Mouse (Mus musculus): ENCODE data around the gene Tnf. TPM values are rescaled to one million over a fixed set of nuclear protein-coding genes. Genes with fewer than 3 reads are reported as not detected.
A peak's percentile ranks its signal among the peaks of the same experiment; 100 is the strongest.

Gene Tnf
- polyA plus RNA-seq, 1 experiment = 0.05 TPM

DNA sequence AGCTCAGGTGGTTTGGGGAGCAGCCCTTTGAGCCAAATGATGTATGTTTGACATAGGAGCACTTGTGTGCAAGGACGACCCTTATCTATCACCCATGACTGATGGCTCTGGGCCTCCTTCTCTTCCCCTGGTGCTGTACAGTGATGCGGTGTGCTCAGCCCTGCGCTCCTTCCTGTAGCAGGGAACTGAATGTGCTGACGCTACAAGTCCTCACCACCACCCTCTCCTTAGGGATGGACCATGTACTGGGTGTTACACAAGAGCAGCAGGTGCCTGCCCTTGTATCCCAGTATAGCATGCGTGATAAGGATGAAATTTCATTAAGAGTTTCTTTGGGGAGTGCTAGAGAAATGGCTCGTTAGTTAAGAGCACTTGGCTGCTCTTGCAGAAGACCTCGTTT is 45.3 kb upstream of the Tnf start:
- peaks cover 61% of the 10 kb centered on the region for H3K36me3 ChIP-seq (ENCODE audit: control insufficient read depth, insufficient read depth)

DNA sequence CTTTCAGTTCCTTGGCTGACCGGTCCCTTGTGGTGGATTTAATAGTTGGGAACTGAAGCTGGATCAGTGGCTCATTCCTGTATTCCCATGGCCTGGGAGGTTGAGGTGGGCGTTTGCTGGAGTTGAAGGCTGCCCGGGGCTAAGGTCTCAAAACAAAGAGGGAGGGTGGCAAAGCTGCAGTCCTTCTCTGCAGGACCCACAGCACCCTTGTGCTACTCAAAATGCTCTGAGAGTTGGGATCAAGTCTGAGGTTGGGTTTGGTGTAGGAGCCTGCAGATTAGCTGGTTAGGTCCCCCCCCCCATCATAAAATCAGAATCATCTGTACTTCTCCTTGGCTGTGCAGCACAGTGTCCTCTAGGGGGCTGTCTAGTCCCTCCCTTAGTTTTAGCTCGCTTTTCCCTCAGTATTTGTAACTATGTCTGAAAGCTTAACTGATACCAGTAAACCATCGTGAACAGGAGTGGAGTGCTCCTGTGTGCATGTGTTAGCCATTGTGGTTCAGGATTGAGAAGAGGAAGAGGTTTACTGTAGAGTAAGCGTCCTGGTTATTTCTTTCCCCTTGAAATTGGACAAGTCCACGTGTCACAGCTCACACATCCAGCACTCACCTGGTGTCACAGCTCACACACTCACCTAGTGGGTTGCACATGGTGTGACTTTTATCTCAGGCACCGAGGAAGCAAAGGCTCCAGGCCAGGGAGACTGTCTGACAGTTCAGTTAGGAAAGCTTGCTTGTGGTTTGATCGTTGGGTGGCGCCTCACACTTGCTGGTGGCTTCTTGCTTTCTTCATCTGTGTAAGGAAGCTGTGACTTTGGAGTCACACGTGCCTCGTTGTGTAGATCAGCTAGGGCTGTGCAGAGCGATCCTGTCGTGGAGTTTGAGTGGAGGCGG is 44.2 kb upstream of the Tnf start:
- H3K4me3 ChIP-seq = no peak overlapping the region
- no peak overlapping the region for H3ac ChIP-seq (ENCODE audit: control insufficient read depth, insufficient read length)
- H3K79me2 ChIP-seq (ENCODE audit: control insufficient read depth, insufficient read depth) = peaks cover 59% of the 10 kb centered on the region
- peaks cover 57% of the 10 kb centered on the region for H3K36me3 ChIP-seq (ENCODE audit: control insufficient read depth, insufficient read depth)
- H3K4me2 ChIP-seq (ENCODE audit: low read depth) = no peak overlapping the region
- H3K27me3 ChIP-seq (ENCODE audit: control insufficient read depth, insufficient read depth, insufficient read length) = no peaks in the 10 kb centered on the region
- TF ChIP-seq TCF3 (IDR thresholded peaks at IDR 0.05; ENCODE audit: insufficient read length, low read depth) = no peak
- TF ChIP-seq SRF (IDR thresholded peaks at IDR 0.05; ENCODE audit: control insufficient read depth, insufficient read length, low read depth) = no peak
- TF ChIP-seq REST (IDR thresholded peaks at IDR 0.05; ENCODE audit: insufficient read depth, insufficient read length) = no peak
- no peak for TF ChIP-seq MAX (IDR thresholded peaks at IDR 0.05; ENCODE audit: low read depth)
- peak; percentile 38 for TF ChIP-seq POLR2AphosphoS2 (IDR thresholded peaks at IDR 0.05; ENCODE audit: insufficient read length, low read depth)

More for the DNA sequence above, 45.3 kb upstream of the Tnf start:
- Histone ChIP-seq H3ac (ENCODE audit: control insufficient read depth, insufficient read length) (no peak overlapping the region), H3K79me2 (ENCODE audit: control insufficient read depth, insufficient read depth) (peaks cover 56% of the 10 kb centered on the region), H3K27me3 (ENCODE audit: control insufficient read depth, insufficient read depth, insufficient read length) (no peaks in the 10 kb centered on the region), H3K4me2 (ENCODE audit: low read depth) (no peak overlapping the region), H3K4me3 (no peak overlapping the region)
- no peak for TF ChIP-seq POLR2AphosphoS2 (IDR thresholded peaks at IDR 0.05; ENCODE audit: insufficient read length, low read depth)
- TF ChIP-seq POLR2A (IDR thresholded peaks at IDR 0.05; ENCODE audit: insufficient read length, low read depth) = peak; percentile 30

DNA sequence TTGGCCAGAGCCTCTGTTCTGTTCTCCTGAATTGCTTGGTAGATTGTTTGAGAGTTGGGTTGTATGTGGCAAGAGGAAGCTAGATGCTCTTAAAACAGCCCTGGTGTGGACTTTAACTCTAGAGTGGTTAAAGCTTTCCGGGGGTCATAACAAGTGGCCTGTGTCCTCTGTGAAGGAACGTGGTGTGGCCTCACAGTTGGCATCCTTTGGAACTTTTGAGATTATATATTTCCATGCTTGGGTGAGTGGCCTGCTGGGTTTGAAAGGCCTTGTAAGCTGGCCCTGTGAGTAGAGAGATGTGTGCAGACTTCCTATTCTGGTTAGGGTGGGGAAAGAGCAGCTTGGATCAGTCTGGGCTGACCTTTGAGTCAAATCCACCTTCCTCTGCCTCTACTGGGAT is 43.2 kb upstream of the Tnf start:
- Histone ChIP-seq H3K27me3 (ENCODE audit: control insufficient read depth, insufficient read depth, insufficient read length) (no peaks in the 10 kb centered on the region), H3K36me3 (ENCODE audit: control insufficient read depth, insufficient read depth) (peaks cover 52% of the 10 kb centered on the region), H3ac (ENCODE audit: control insufficient read depth, insufficient read length) (no peak overlapping the region), H3K4me2 (ENCODE audit: low read depth) (peak overlapping the region; percentile 94), H3K4me3 (no peak overlapping the region), H3K79me2 (ENCODE audit: control insufficient read depth, insufficient read depth) (peaks cover 59% of the 10 kb centered on the region)
- TF ChIP-seq POLR2A (IDR thresholded peaks at IDR 0.05; ENCODE audit: insufficient read length, low read depth) (no peak), CEBPB (IDR thresholded peaks at IDR 0.05; ENCODE audit: insufficient read depth, poor library complexity, severe bottlenecking) (no peak), MAX (IDR thresholded peaks at IDR 0.05; ENCODE audit: low read depth) (no peak), TCF3 (IDR thresholded peaks at IDR 0.05; ENCODE audit: insufficient read length, low read depth) (no peak)

DNA sequence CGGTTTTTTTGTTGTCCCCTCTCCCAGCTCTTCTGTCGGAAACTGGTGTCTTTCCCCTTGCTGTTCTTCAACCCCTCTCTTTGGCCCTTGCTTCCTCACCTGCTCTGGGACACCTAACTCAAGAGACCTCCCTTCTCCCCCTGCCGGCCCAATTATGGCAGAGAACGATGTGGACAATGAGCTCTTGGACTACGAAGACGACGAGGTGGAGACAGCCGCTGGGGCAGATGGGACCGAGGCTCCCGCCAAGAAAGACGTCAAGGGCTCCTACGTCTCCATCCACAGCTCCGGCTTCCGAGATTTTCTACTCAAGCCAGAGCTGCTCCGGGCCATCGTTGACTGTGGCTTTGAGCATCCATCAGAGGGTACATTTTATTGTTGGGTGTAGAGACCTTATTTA is 41.3 kb upstream of the Tnf start:
- Histone ChIP-seq H3K4me2 (ENCODE audit: low read depth) (peak overlapping the region; percentile 94), H3K4me3 (peak overlapping the region; percentile 96), H3K27me3 (ENCODE audit: control insufficient read depth, insufficient read depth, insufficient read length) (no peaks in the 10 kb centered on the region), H3K79me2 (ENCODE audit: control insufficient read depth, insufficient read depth) (peaks cover 59% of the 10 kb centered on the region), H3K36me3 (ENCODE audit: control insufficient read depth, insufficient read depth) (peaks cover 45% of the 10 kb centered on the region), H3ac (ENCODE audit: control insufficient read depth, insufficient read length) (peak overlapping the region; percentile 67)
- TF ChIP-seq MYOG (IDR thresholded peaks at IDR 0.05; ENCODE audit: control insufficient read depth in 1 of 3, insufficient read depth in 1 of 3, insufficient read length in 2 of 3, low read depth in 2 of 3) (no peak), POLR2AphosphoS2 (IDR thresholded peaks at IDR 0.05; ENCODE audit: insufficient read length, low read depth) (peak; percentile 39)

DNA sequence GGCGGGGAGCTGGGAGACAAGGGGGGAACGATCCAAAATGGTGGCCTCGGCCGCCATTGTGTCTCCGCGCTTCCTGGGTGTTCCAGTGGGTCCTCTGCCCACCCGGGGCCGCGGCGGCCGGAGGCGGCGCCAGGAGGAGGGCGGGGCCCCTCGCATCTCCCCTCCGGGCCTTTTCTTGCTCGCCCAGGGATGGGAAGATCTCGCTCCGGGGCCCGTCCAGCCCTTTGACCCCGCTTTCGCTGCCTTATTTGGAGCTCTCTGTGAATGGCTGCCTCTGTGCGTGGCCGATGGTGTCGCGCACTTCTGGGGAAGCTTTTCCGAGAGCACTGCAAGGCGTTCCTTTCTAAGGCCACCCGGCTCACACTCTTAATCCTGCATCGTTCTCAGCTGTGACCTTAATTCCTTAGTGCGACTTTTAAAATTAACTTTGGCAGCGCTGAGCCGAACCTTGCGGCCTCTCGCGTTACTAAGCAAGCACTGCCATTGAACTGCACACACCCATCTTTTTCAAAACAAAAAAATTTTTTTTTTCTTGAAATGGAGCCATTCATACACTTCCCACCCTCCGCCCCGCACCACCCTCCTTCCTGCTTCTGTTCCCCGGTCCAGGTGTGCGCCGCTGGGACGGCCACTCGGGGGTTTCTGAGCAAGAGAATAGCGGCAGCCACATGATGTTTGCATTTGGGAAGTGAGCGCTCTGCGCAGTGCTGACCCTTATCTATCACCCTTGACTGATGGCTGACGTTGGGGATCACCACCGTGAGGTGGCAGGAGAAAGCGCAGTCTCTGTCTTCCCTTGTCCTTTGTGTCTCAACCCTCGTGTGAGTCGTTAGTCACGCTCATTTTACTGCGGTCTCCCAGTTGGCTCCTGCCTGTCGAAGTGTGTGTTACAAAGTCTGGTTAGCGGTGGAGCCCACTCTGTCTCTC is 40.5 kb upstream of the Tnf start:
- peak overlapping the region; percentile 67 for H3ac ChIP-seq (ENCODE audit: control insufficient read depth, insufficient read length)
- no peaks in the 10 kb centered on the region for H3K27me3 ChIP-seq (ENCODE audit: control insufficient read depth, insufficient read depth, insufficient read length)
- peaks cover 54% of the 10 kb centered on the region for H3K79me2 ChIP-seq (ENCODE audit: control insufficient read depth, insufficient read depth)
- TF ChIP-seq POLR2AphosphoS2 (IDR thresholded peaks at IDR 0.05; ENCODE audit: insufficient read length, low read depth) = peak; percentile 74
- TF ChIP-seq MYOD1 (IDR thresholded peaks at IDR 0.05; ENCODE audit: control insufficient read depth in 1 of 3, insufficient read length in 2 of 3, low read depth in 2 of 3) = no peak
- TF ChIP-seq POLR2A (IDR thresholded peaks at IDR 0.05; ENCODE audit: insufficient read length, low read depth) = peak; percentile 52
- no peak for TF ChIP-seq MAX (IDR thresholded peaks at IDR 0.05; ENCODE audit: low read depth)
- peak; percentile 84 for TF ChIP-seq SRF (IDR thresholded peaks at IDR 0.05; ENCODE audit: control insufficient read depth, insufficient read length, low read depth)
- H3K4me3 ChIP-seq = peak overlapping the region; percentile 96
- peak overlapping the region; percentile 94 for H3K4me2 ChIP-seq (ENCODE audit: low read depth)
- H3K36me3 ChIP-seq (ENCODE audit: control insufficient read depth, insufficient read depth) = peaks cover 38% of the 10 kb centered on the region

All from myocyte (in vitro differentiated cells).